Mouse (Mus musculus) hindlimb bud, embryonic 11.5 days (tissue): ENCODE data around the gene Mak.

ENCODE experiments used
- DNase-seq: peaks from one replicate; pipeline ENCODE4 v3.0.0-alpha.2; 2012; ENCODE audit warnings: low read depth, low spot score; ENCODE audit errors: extremely low spot score

The Mak gene

GRCm38 (mm10) chr13:41073819-41074218 is 5.7 kb downstream of the Mak start:
- no peak for DNase-seq

- no peak for DNase-seq
These were observed 7.9 kb downstream of the Mak start for GRCm38 (mm10) chr13:41071617-41072016.

GRCm38 (mm10) chr13:41067618-41068017 is 11.9 kb downstream of the Mak start:
- DNase-seq: no peak

- no peak for DNase-seq
These were observed 27.5 kb downstream of the Mak start for GRCm38 (mm10) chr13:41051965-41052364.

- no peak for DNase-seq
These were observed 32.2 kb downstream of the Mak start for GRCm38 (mm10) chr13:41047280-41047679.

- DNase-seq: no peak
These were observed 33.6 kb downstream of the Mak start for GRCm38 (mm10) chr13:41045901-41046300.

GRCm38 (mm10) chr13:41042511-41042910 is 37.0 kb downstream of the Mak start:
- DNase-seq: no peak

- no peak for DNase-seq
These were observed 49.4 kb downstream of the Mak start for GRCm38 (mm10) chr13:41030098-41030497.

- no peak for DNase-seq
These were observed 57.4 kb downstream of the Mak start for GRCm38 (mm10) chr13:41022099-41022498.

GRCm38 (mm10) chr13:41021607-41022006 is 57.9 kb downstream of the Mak start:
- no peak for DNase-seq

GRCm38 (mm10) chr13:41020494-41020893 is 59.0 kb downstream of the Mak start:
- no peak for DNase-seq

GRCm38 (mm10) chr13:41018756-41019591 is 60.5 kb downstream of the Mak start:
- DNase-seq: no peak

- DNase-seq: no peak
These were observed 61.3 kb downstream of the Mak start for GRCm38 (mm10) chr13:41018236-41018635.

- no peak for DNase-seq
These were observed 61.7 kb downstream of the Mak start for GRCm38 (mm10) chr13:41017832-41018231.

- no peak for DNase-seq
These were observed 62.6 kb downstream of the Mak start for GRCm38 (mm10) chr13:41016797-41017405.

- peak; percentile 68 for DNase-seq
These were observed 63.5 kb downstream of the Mak start, which contains the start of gene Tmem14c for GRCm38 (mm10) chr13:41015829-41016634. Tmem14c (plus strand) TSS chr13:41016292.

- no peak for DNase-seq
These were observed 70.6 kb downstream of the Mak start for GRCm38 (mm10) chr13:41008946-41009345.

- DNase-seq: no peak
These were observed 71.2 kb downstream of the Mak start for GRCm38 (mm10) chr13:41008271-41008670.

GRCm38 (mm10) chr13:41006244-41006643 is 73.3 kb downstream of the Mak start:
- no peak for DNase-seq

- no peak for DNase-seq
These were observed 77.5 kb downstream of the Mak start for GRCm38 (mm10) chr13:41002001-41002400.

- DNase-seq: peak; percentile 84
These were observed 78.4 kb downstream of the Mak start, which contains the start of gene Pak1ip1 for GRCm38 (mm10) chr13:41000926-41001639. Pak1ip1 (plus strand) TSS chr13:41001023.
